Mouse (Mus musculus) layer of hippocampus, adult 11-12 months (tissue): ENCODE data around the gene Zfand2a.

Experiments used
- DNase-seq: peaks from one replicate; pipeline ENCODE4 v3.0.0; 2022; ENCODE audit warnings: low spot score

Zfand2a gene

GRCm38 (mm10) chr5:139466373-139466772 is 18.0 kb downstream of the Zfand2a start:
- no peak for DNase-seq

- DNase-seq = no peak
Measured at GRCm38 (mm10) chr5:139464874-139465273, 19.5 kb downstream of the Zfand2a start.

GRCm38 (mm10) chr5:139460384-139461067 is 23.8 kb downstream of the Zfand2a start, which contains the start of gene 3110082I17Rik:
Gene 3110082I17Rik, minus strand, starts transcription at chr5:139460527.
- peak; percentile 99 for DNase-seq

GRCm38 (mm10) chr5:139459938-139460337 is 24.4 kb downstream of the Zfand2a start:
- DNase-seq = no peak

GRCm38 (mm10) chr5:139457241-139457640 is 27.1 kb downstream of the Zfand2a start:
- no peak for DNase-seq

GRCm38 (mm10) chr5:139455166-139455565 is 29.2 kb downstream of the Zfand2a start:
- DNase-seq = no peak

GRCm38 (mm10) chr5:139453031-139453430 is 31.3 kb downstream of the Zfand2a start:
- DNase-seq = no peak

- no peak for DNase-seq
Measured at GRCm38 (mm10) chr5:139449926-139450325, 34.4 kb downstream of the Zfand2a start.

GRCm38 (mm10) chr5:139449161-139449791 is 35.1 kb downstream of the Zfand2a start:
- DNase-seq = no peak

GRCm38 (mm10) chr5:139448025-139448424 is 36.3 kb downstream of the Zfand2a start:
- no peak for DNase-seq

GRCm38 (mm10) chr5:139445258-139445657 is 39.1 kb downstream of the Zfand2a start:
- DNase-seq = no peak

GRCm38 (mm10) chr5:139442962-139443361 is 41.4 kb downstream of the Zfand2a start:
- no peak for DNase-seq

GRCm38 (mm10) chr5:139442428-139442827 is 41.9 kb downstream of the Zfand2a start:
- no peak for DNase-seq

GRCm38 (mm10) chr5:139441726-139442018 is 42.7 kb downstream of the Zfand2a start:
- no peak for DNase-seq

GRCm38 (mm10) chr5:139440926-139441725 is 43.2 kb downstream of the Zfand2a start:
- no peak for DNase-seq

- no peak for DNase-seq
Measured at GRCm38 (mm10) chr5:139440451-139440850, 43.9 kb downstream of the Zfand2a start.

GRCm38 (mm10) chr5:139438440-139438839 is 45.9 kb downstream of the Zfand2a start:
- no peak for DNase-seq

GRCm38 (mm10) chr5:139437769-139438168 is 46.6 kb downstream of the Zfand2a start:
- DNase-seq = no peak

GRCm38 (mm10) chr5:139434940-139435339 is 49.4 kb downstream of the Zfand2a start:
- DNase-seq = peak; percentile 78

- DNase-seq = no peak
Measured at GRCm38 (mm10) chr5:139433842-139434568, 50.3 kb downstream of the Zfand2a start.

- no peak for DNase-seq
Measured at GRCm38 (mm10) chr5:139432747-139433508, 51.4 kb downstream of the Zfand2a start.

- DNase-seq = no peak
Measured at GRCm38 (mm10) chr5:139432333-139432732, 52.0 kb downstream of the Zfand2a start.
